Mouse (Mus musculus) erythroblast, embryonic 14.5 days (primary cell): ENCODE measurements around the gene Osbpl6.

ENCODE experiments used
- GATA1 ChIP-seq: IDR thresholded peaks from 2 replicates; pipeline ENCODE4 v1.6.1; 2012; ENCODE audit warnings: low read length, inconsistent platforms, mixed read lengths
- TAL1 ChIP-seq: IDR thresholded peaks from 3 replicates; pipeline ENCODE4 v1.6.1; 2012; ENCODE audit warnings: low read length, inconsistent platforms, mixed read lengths

DNA sequence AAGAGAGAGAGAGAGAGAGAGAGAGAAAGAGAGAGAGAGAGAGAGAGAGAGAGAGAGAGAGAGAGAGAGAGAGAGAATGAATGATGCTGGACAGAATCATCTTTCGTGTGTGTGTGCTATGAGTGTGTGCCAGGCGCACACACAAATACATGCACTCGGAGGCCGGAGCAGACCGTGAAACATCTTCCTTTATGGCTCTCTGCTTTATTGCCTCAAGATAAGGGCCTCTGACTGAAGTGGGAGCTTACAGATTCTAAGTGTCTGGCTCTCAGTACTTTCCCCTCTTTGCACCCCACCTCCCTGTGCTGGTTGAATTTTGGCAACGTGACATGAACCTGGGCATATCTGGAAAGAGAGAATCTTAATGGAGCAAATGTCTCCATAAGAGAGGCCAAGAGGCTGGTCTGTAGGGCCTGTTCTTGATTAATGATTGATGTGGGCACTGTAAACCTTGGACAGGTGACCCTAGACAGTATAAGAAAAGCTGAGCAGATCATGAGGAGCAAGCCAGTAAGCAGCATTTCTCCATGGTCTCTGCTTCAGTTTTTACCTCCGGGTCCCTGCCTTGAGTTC is 29.4 kb downstream of the Osbpl6 start:
- TF ChIP-seq GATA1 (no peak), TAL1 (no peak)
